Mouse (Mus musculus) CH12.LX (cell line): ENCODE data around the gene 2300009A05Rik. TPM values are rescaled to one million over a fixed set of nuclear protein-coding genes. Genes with fewer than 3 reads are reported as not detected.

Experiments used
- DNase-seq: peaks from one replicate; pipeline ENCODE4 v3.0.0-alpha.2; 2013; ENCODE audit errors: extremely low read depth
- H3K27ac ChIP-seq: 2 replicates; pipeline ENCODE4 v1.5.1; 2012; ENCODE audit warnings: low read depth, mild to moderate bottlenecking, control low read depth, moderate library complexity; ENCODE audit not compliant: insufficient read depth
- H3K27me3 ChIP-seq: replicated peaks from 2 replicates; pipeline ENCODE3; 2012; ENCODE audit warnings: inconsistent platforms
- H3K36me3 ChIP-seq, 2 experiments: replicated peaks in 1 of 2; 2 replicates each; pipeline versions ENCODE3 to v1.6.1; 2012; ENCODE audit warnings: inconsistent platforms in 1 of 2, low read length in 1 of 2, mild to moderate bottlenecking in 1 of 2, mixed read lengths in 1 of 2, moderate library complexity in 1 of 2; ENCODE audit not compliant: control insufficient read depth in 1 of 2, insufficient read depth in 1 of 2
- H3K4me1 ChIP-seq, 2 experiments: 2 replicates each; pipeline ENCODE4 v1.6.1; 2012; ENCODE audit warnings: inconsistent platforms in 1 of 2, moderate library complexity in 1 of 2; ENCODE audit not compliant: insufficient read depth in 2 of 2, control insufficient read depth in 1 of 2
- H3K4me2 ChIP-seq: 2 replicates; pipeline ENCODE4 v1.6.1; 2012; ENCODE audit warnings: low read depth, mild to moderate bottlenecking, control low read depth; ENCODE audit not compliant: poor library complexity, insufficient read depth, severe bottlenecking
- H3K4me3 ChIP-seq, 3 experiments: fragments of 150-350 bp in 1 of 3; sonication (generic) in 1 of 3; replicated peaks in 1 of 3; 2 replicates each; pipeline versions ENCODE3 to v1.5.1; 2011 to 2012; ENCODE audit warnings: low read depth in 2 of 3, low read length in 2 of 3, mild to moderate bottlenecking in 2 of 3, moderate library complexity in 2 of 3, control low read depth in 1 of 3, improper control_type of control experiment in 1 of 3, inconsistent platforms in 1 of 3, mixed read lengths in 1 of 3; ENCODE audit not compliant: poor library complexity in 1 of 3
- H3K79me2 ChIP-seq: replicated peaks from 2 replicates; pipeline ENCODE4 v1.6.1; 2012; ENCODE audit warnings: mild to moderate bottlenecking, moderate library complexity; ENCODE audit not compliant: control insufficient read depth, poor library complexity, insufficient read depth, severe bottlenecking; ENCODE audit errors: extremely low read depth
- H3K9ac ChIP-seq: 2 replicates; pipeline ENCODE4 v1.6.1; 2012; ENCODE audit warnings: low read depth, mild to moderate bottlenecking, control low read depth, moderate library complexity; ENCODE audit not compliant: insufficient read depth
- H3K9me3 ChIP-seq: replicated peaks from 2 replicates; pipeline ENCODE3; 2012; ENCODE audit warnings: low read length, inconsistent platforms, mixed read lengths
- CHD2 ChIP-seq: IDR thresholded peaks from 2 replicates; pipeline ENCODE4 v1.6.1; 2011; ENCODE audit warnings: low read length, improper control_type of control experiment
- CTCF ChIP-seq, 2 experiments: IDR thresholded peaks in 1 of 2; conservative IDR thresholded peaks in 1 of 2; 2 replicates each; pipeline ENCODE4 v1.5.1; 2011 to 2012; ENCODE audit warnings: low read depth in 2 of 2, low read length in 2 of 2, improper control_type of control experiment in 1 of 2, inconsistent platforms in 1 of 2, mild to moderate bottlenecking in 1 of 2, moderate library complexity in 1 of 2
- E2F4 ChIP-seq: IDR thresholded peaks from 2 replicates; pipeline ENCODE4 v1.6.1; 2011; ENCODE audit warnings: low read depth, low read length, improper control_type of control experiment; ENCODE audit not compliant: insufficient replicate concordance
- ETS1 ChIP-seq: conservative IDR thresholded peaks from 2 replicates; pipeline ENCODE4 v1.6.1; 2012; ENCODE audit warnings: low read depth, mild to moderate bottlenecking, inconsistent platforms, low read length, improper control_type of control experiment, moderate library complexity
- HCFC1 ChIP-seq: IDR thresholded peaks from 2 replicates; pipeline ENCODE4 v1.6.1; 2012; ENCODE audit warnings: low read depth, mild to moderate bottlenecking, inconsistent platforms, low read length, improper control_type of control experiment
- IRF4 ChIP-seq: IDR thresholded peaks from 2 replicates; pipeline ENCODE4 v1.6.1; 2014; ENCODE audit warnings: low read depth, mild to moderate bottlenecking, inconsistent platforms, low read length, improper control_type of control experiment
- JUN ChIP-seq: IDR thresholded peaks from 2 replicates; pipeline ENCODE4 v1.6.1; 2011; ENCODE audit warnings: low read depth, mild to moderate bottlenecking, low read length, improper control_type of control experiment, moderate library complexity; ENCODE audit not compliant: insufficient read depth
- KAT2A ChIP-seq: IDR thresholded peaks from 2 replicates; pipeline ENCODE4 v1.6.1; 2012; ENCODE audit warnings: low read length, improper control_type of control experiment, inconsistent platforms; ENCODE audit not compliant: insufficient replicate concordance
- MAX ChIP-seq: IDR thresholded peaks from 2 replicates; pipeline ENCODE4 v1.6.1; 2011; ENCODE audit warnings: low read length, improper control_type of control experiment
- MEF2A ChIP-seq: IDR thresholded peaks from 2 replicates; pipeline ENCODE4 v1.6.1; 2014; ENCODE audit warnings: low read depth, mild to moderate bottlenecking, inconsistent platforms, low read length, improper control_type of control experiment, borderline replicate concordance
- MXI1 ChIP-seq: IDR thresholded peaks from 2 replicates; pipeline ENCODE4 v1.6.1; 2011; ENCODE audit warnings: mild to moderate bottlenecking, low read depth, low read length, improper control_type of control experiment
- MYC ChIP-seq: IDR thresholded peaks from 2 replicates; pipeline ENCODE4 v1.6.1; 2011; ENCODE audit warnings: low read depth, mild to moderate bottlenecking, improper control_type of control experiment, low read length
- NELFE ChIP-seq: IDR thresholded peaks from 2 replicates; pipeline ENCODE4 v1.6.1; 2011; ENCODE audit warnings: low read depth, low read length, improper control_type of control experiment
- PAX5 ChIP-seq: IDR thresholded peaks from 2 replicates; pipeline ENCODE4 v1.6.1; 2012; ENCODE audit warnings: low read length, inconsistent platforms, mixed read lengths
- POLR2A ChIP-seq: IDR thresholded peaks from 2 replicates; pipeline ENCODE4 v1.6.1; 2011; ENCODE audit warnings: low read depth, mild to moderate bottlenecking, improper control_type of control experiment, low read length
- POLR2AphosphoS2 ChIP-seq: IDR thresholded peaks from 2 replicates; pipeline ENCODE4 v1.6.1; 2011; ENCODE audit warnings: low read depth, low read length, improper control_type of control experiment
- RAD21 ChIP-seq: IDR thresholded peaks from 2 replicates; pipeline ENCODE4 v1.6.1; 2011; ENCODE audit warnings: low read depth, mild to moderate bottlenecking, low read length, improper control_type of control experiment, moderate library complexity
- RCOR1 ChIP-seq: conservative IDR thresholded peaks from 2 replicates; pipeline ENCODE4 v1.6.1; 2012; ENCODE audit warnings: low read depth, mild to moderate bottlenecking, inconsistent platforms, low read length, improper control_type of control experiment
- SIN3A ChIP-seq: IDR thresholded peaks from 2 replicates; pipeline ENCODE4 v1.6.1; 2012; ENCODE audit warnings: low read length, improper control_type of control experiment, inconsistent platforms
- TBP ChIP-seq: conservative IDR thresholded peaks from 2 replicates; pipeline ENCODE4 v1.6.1; 2011; ENCODE audit warnings: low read depth, low read length, improper control_type of control experiment
- ZC3H11A ChIP-seq: IDR thresholded peaks from 2 replicates; pipeline ENCODE4 v1.6.1; 2012; ENCODE audit warnings: low read depth, mild to moderate bottlenecking, inconsistent platforms, low read length, improper control_type of control experiment
- ZNF384 ChIP-seq: IDR thresholded peaks from 2 replicates; pipeline ENCODE4 v1.6.1; 2012; ENCODE audit warnings: low read depth, low read length, improper control_type of control experiment, inconsistent platforms
- dilution Hi-C: fragments of 300-500 bp; cut with MboI; formaldehyde crosslinking; loops from 2 replicates; pipeline ENCODE4 v1.14.3; 2020; ENCODE audit warnings: low sequenced_read_pairs; ENCODE audit not compliant: extremely low pct_unique_long_range_greater_than_20kb, extremely low pct_ligation_motif_present
- in situ Hi-C: fragments of 300-500 bp; cut with MboI; formaldehyde crosslinking; loops from 3 replicates; pipeline ENCODE4 v1.14.3; 2019; ENCODE audit warnings: low sequenced_read_pairs, low pct_ligation_motif_present, low pct_unique_long_range_greater_than_20kb, mixed read lengths
- polyA plus RNA-seq: library from polyadenylated mRNA; unstranded; fragments of >175 nt; gene quantifications from 2 replicates; pipeline ENCODE4 v1.2.1, GENCODE M21; 2012; ENCODE audit warnings: low read depth; ENCODE audit not compliant: insufficient read length
- total RNA-seq, 2 experiments: library from RNA; depleted of rRNA; stranded (reverse); fragments of 300-350 nt in 1 of 2; fragments of >200 nt in 1 of 2; gene quantifications; 2 replicates each; pipeline ENCODE4 v1.2.3; 2012 to 2014

2300009A05Rik gene
- total and polyA plus RNA-seq, 3 experiments, result 13.0 to 20.4 (median 13.8) TPM

GRCm38 (mm10) chr9:63382761-63383160 lies 16.3 kb downstream of the 2300009A05Rik start:
- in situ Hi-C loops (loop anchor here (25.0 kb wide), 1 partner anchor 570 kb away; the partner anchor contains the start of gene Fem1b), dilution Hi-C loops (no loop called here)
- no peaks in the 10 kb centered on the region for H3K36me3 ChIP-seq

DNA sequence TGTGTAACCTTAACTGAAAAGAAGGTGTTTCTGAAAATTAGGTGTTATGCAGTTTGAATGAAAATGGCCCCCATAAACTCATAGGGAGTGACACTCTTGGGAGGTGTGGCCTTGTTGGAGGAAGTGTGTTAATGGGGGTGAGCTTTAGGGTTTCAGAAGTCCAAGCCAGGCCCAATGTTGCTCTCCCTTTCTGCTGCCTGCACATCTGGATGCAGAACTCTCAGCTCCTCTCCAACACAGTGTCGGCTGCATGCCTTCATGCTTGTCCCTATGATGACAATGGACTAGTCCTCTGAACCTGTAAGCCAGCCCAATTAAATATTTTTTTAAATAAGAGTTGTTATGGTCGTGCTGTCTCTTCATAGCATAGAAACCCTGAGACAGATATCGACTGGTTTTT lies 18.7 kb downstream of the 2300009A05Rik start:
- Histone ChIP-seq H3K27me3 (no peaks in the 10 kb centered on the region), H3K4me1 (peaks cover 6 to 30% of the 10 kb centered on the region in 2 experiments; a peak in 3 of 4 replicates), H3K9ac (no peak overlapping the region), H3K9me3 (no peaks in the 10 kb centered on the region), H3K4me3 (no peak overlapping the region), H3K27ac (no peak overlapping the region), H3K79me2 (no peaks in the 10 kb centered on the region; the same call in 1 of the 2 replicates), H3K36me3 (peaks cover 0 to 2% of the 10 kb centered on the region in 2 experiments), H3K4me2 (no peak overlapping the region)
- in situ Hi-C loops, result loop anchor here (25.0 kb wide), 1 partner anchor 568 kb away; the partner anchor contains the start of gene Fem1b
- DNase-seq, result no peak
- dilution Hi-C loops, result no loop called here
- TF ChIP-seq RCOR1, result no peak
- no peak for TF ChIP-seq MEF2A
- TF ChIP-seq CHD2, result no peak
- no peak for TF ChIP-seq TBP
- no peak for TF ChIP-seq NELFE
- no peak for TF ChIP-seq MAX
- no peak for TF ChIP-seq E2F4
- TF ChIP-seq MYC, result no peak
- no peak for TF ChIP-seq MXI1

More at GRCm38 (mm10) chr9:63382761-63383160, 16.3 kb downstream of the 2300009A05Rik start:
- H3K9ac ChIP-seq, result no peak overlapping the region
- no peak for DNase-seq
- H3K4me2 ChIP-seq, result no peak overlapping the region
- no peaks in the 10 kb centered on the region for H3K79me2 ChIP-seq
- no peak overlapping the region for H3K4me3 ChIP-seq
- H3K4me1 ChIP-seq, result peaks cover 2 to 13% of the 10 kb centered on the region in 2 experiments; a peak in 2 of 4 replicates
- H3K27me3 ChIP-seq, result no peaks in the 10 kb centered on the region
- H3K9me3 ChIP-seq, result no peaks in the 10 kb centered on the region
- H3K27ac ChIP-seq, result no peak overlapping the region
- TF ChIP-seq RAD21 (no peak), E2F4 (no peak), CTCF (conservative IDR thresholded peaks at IDR 0.05 in 1 of 2, IDR thresholded peaks at IDR 0.05 in 1 of 2; ENCODE audit: low read depth in 2 of 2, low read length in 2 of 2) (no peak), ETS1 (no peak), RCOR1 (no peak), MEF2A (no peak), IRF4 (no peak), POLR2A (no peak), POLR2AphosphoS2 (no peak), NELFE (no peak), JUN (no peak), ZC3H11A (no peak), KAT2A (no peak), PAX5 (no peak), SIN3A (no peak), HCFC1 (no peak), MAX (no peak), ZNF384 (no peak)
